Mouse (Mus musculus): ENCODE measurements around the gene Ncdn.

Gene Ncdn

DNA sequence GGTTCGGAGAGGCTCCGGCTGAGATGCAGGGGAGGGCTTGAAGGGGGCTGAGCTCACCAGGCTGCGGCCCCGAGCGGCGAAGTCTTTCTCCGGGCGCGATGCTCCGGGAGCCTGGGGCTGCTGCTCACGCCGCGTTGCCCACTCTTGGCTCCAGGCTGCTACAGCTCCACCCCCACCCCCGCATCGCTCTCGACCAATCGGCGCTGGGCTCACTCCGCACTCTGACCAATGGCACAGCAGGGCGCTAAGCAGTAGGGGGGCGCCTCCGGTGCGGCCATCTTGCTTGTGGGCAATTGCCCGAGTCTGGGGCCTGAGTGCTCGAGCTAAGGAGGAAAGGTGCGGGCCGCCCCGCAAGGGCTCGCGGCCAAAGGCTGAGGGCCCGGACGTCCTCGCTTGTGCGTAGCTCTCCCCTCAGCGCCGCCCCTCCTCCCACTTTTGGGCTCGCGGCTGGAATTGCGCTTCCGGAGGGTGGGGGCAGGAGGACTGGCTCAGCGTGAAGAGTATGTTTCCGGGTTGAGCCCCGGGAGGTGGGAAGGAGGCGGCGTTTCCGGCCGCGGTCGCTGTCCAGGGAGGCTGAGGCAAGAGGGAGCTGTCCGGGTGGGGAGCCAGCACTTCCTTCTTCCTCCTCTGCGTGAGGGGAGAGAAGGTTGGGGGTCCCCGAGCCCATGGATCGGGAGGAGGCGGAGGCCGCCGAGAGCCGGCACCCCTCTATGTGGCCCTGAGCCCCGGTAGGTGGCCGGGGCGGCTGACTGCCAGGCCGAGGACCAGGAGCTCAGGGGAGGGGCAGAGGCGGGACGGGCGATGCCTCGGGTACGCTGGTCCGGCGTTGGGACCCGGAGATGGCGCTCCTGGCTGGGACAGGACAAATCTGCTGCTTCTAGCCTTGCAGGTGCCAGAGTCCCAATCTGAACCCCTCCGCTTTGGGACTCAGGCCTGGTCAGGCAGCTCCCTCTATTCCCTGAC lies at the start of gene Ncdn, which contains the start of gene AU040320:
Gene Ncdn (minus strand): TSS at position 171 of the 963 bp plus-strand sequence.
Gene AU040320 (plus strand): TSS at position 277 of the 963 bp plus-strand sequence.
- peak; percentile 96 to 98 for DNase-seq (ENCODE audit: low spot score in 2 of 2)

DNA sequence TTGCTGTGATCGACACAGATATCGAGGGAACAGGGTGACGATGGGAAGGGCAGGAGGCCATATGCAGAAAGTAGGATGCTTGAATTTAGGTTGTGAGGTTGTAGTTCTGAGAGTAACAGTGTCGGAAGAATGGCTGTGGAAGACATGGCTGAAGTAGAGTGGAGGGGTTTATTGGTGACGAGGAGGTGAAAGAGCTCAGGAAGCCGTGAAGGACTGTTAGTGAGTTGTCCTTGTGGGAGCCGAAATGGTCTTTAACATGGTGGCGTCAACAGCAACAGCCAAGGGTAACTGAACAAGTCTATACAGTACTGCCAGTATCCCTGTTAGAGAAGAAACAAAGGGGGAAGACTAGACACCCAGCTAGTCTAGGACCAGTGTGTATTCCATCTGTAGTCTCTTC lies 48.9 kb upstream of the Ncdn start:
- no peak for DNase-seq (ENCODE audit: low spot score in 2 of 2)

DNA sequence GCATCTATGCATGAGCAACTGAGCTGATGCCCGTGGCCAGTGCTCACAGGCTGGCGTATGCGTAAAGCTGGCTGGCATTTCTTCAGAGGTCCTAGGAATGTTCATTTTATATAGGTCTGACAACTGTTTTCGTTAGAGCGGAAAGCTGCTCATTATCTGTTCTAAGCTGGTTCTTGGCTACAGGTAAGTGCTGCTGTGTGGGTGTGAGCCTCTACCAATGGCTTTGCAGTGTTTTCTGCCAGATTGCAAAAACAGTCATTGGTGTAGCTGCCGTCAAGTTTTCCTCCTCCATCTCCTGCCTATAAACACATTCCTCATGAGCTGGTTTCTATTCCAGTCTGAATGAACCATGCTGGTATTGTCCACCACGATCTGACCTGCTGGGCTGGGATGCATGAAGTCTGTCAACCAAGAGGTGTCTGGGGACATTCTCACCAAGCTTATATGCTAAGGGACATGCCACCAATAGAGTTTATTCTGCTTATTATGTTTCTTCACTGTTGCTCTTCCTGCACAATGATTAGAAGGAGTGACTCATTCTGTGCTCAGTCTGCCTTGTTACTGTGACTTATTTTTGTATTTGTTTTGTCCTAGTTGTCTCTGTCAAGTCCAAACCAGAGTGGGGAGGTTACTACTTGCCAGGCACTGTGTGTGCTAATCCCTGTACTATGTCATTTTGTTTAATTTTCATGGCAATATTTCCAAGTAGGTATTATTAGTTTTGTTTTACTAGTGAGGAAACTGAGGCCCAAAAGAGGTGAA lies 39.3 kb upstream of the Ncdn start:
- DNase-seq (ENCODE audit: low spot score in 2 of 2): no peak

DNA sequence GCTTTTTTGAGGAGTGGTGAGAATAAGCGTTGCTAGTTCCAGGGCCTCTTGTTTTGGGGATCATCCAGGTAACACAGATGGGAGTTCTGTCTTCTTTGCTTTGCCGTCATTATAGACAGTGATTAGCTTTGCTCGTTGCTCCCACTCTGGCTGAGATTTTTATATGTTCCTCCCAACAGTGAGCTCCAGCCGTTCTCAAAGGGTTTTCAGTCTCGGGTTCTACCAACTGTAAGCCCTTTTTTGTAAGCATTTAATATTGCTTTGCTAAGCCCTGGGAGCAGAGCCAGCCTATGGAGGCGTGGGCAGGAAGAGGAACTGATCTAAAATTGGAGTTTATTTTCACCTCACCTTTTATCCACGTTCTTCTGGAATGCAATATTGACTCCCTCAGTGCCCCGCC lies 29.8 kb upstream of the Ncdn start:
- DNase-seq (ENCODE audit: low spot score in 2 of 2): no peak

DNA sequence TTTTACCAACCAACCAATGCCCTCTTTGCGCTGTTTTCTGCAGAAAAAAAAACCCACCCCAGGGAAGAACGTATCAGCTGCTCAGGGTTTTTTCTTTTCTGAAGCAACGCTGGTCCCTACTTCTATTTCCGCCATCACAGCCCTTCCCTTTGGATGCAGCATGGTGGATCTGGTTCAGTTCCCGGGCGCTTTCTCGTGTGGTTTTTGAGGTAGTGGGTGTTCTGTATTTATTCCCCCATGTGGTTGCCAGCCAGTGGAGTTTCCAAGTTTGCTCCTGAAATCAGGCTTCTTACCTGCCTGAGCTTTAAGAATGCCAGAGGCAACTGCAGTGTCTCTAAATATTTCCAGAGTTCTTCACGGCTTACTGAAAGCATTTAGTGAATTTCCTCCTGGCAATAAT lies 29.3 kb upstream of the Ncdn start:
- no peak for DNase-seq (ENCODE audit: low spot score in 2 of 2)

DNA sequence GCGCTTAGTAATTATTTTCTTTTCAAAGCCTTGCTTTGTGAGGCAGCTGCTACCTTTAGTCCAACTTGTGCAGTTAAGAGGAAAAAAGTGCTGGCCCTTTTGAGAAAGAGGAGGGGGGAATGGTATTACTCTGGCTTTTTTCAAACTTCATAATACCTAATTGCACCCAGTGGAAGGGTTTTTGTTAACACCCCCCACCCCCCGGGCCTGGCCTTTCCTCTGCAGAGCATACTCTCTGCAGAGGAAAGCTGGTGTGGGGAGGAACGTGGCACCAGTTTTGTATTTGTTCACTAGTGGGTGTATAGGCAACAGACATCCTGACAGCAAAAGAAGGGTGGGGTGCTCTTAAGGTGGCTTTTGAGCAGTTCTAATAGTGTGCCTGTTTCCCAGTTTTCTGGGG lies 28.6 kb upstream of the Ncdn start:
- no peak for DNase-seq (ENCODE audit: low spot score in 2 of 2)

DNA sequence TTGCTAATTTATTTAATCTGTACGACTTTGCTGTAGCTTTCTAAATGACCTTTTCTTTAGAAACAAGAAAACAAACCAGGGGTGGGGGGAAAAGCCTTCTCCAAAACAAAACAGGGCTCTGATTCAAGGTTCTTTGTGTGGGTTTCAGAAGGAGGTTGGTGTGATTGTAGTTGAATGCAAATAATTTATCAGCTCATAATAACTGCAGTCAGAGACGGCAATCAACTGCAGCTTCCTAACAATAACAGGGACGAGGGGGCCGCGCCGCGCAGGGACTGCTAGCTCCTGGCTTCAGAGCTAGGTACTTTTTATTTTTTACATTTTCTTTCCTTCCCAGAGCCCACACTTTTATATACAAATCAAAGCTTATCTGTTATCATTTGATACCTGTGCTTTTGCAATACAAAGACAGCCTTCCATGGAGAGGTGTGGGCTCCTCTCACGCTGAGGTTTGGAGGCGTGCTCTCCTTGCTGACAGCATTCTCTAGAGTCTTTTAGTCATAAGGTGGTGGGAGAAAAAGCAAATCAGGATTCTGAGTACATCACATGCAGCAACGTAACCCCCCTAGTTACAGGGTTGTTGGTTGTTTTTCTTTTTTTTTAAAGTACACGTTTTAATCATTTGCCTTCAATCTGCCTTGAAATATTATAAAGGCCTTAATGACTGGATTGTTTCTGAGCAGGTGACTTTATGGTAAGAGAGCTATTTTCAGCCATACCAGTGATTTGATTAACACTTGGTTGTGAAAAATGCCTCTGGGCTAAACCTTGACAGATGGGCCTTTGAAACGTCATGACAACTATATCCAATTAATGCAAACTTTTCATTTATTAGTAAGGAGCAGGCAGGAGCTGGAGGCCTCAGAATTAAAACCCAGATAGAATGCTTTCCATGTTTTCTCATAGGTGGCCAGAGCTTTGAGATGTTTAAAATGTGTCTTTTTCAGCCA lies 26.9 kb upstream of the Ncdn start:
- DNase-seq (ENCODE audit: low spot score in 2 of 2): no peak

DNA sequence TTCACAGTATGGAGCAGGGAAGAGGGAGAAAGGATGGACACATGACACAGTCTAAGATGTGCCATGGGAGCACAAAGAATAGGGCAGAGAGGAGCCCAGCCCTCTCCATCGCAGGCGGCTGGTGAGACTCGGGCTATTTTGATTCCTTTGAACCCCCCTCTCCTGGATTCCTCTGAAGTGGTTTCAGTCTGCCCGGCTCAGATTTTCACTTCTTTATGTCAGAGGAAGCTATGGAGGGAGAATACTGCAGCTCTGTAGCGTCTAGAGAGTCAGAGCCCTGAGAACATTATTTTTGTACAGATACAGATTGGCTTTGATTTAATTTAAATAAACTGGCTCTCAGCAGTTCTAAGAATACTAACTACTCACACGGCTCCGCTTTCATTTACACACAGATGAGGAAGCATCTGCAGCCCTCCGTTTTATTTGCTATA lies 25.9 kb upstream of the Ncdn start:
- no peak for DNase-seq (ENCODE audit: low spot score in 2 of 2)

DNA sequence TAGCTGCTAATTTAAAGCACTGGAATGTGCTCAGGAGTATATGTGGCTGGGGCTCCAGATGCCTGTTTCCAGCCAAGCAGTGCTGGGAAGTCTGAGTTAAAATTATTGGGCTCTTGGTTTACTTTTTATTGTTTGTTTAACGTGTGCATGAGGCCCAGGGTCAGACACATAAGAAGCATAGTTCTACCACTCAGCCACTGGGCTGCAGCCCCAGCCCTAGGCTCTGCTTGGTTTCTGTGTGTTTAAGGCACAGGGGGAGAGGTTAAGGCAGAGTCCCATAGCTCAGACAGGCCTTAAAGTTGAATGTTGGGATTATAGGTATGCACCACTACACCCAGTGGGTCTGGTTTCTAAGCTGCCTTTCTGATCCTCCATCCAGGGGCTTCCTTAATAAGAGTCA lies 21.9 kb upstream of the Ncdn start:
- DNase-seq (ENCODE audit: low spot score in 2 of 2): no peak

DNA sequence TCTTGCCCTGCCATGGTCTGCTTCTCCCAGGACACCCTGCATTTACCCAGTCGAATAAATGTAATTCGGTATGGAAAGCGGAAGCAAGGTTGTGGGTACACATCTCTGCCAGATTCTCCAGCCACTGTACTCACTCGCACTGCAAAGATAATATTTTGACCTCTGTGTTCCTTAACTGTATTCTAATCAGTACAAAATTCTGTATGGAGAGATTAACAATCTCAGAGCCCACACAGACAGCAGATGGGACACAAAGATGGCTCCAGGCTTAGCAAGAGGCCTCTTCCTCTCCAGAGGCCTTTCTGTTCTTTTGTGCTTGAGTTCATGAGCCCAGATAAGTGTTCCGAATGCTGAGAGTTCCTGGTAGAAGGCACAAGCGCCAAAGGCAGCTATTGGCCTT lies 20.6 kb upstream of the Ncdn start:
- DNase-seq (ENCODE audit: low spot score in 2 of 2): no peak

DNA sequence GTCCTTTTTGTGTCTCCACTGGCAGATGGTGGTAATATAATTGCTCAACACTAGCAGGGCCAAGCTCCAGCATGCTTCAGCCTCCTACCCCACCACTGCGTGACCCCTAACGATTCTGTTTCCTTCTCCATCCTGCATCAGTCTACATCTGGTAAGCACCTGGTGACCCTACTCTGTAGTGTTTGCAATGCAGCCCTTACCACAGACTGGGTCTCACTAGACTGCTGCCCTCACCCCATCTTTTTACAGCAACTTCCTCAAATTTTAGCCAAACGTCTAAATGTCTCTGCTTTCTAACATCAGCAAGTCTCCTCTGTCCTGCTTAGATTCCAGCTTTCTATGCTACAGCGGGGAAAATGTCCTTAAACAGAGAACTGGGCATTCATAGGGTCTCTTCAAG lies 17.6 kb upstream of the Ncdn start:
- no peak for DNase-seq (ENCODE audit: low spot score in 2 of 2)

DNA sequence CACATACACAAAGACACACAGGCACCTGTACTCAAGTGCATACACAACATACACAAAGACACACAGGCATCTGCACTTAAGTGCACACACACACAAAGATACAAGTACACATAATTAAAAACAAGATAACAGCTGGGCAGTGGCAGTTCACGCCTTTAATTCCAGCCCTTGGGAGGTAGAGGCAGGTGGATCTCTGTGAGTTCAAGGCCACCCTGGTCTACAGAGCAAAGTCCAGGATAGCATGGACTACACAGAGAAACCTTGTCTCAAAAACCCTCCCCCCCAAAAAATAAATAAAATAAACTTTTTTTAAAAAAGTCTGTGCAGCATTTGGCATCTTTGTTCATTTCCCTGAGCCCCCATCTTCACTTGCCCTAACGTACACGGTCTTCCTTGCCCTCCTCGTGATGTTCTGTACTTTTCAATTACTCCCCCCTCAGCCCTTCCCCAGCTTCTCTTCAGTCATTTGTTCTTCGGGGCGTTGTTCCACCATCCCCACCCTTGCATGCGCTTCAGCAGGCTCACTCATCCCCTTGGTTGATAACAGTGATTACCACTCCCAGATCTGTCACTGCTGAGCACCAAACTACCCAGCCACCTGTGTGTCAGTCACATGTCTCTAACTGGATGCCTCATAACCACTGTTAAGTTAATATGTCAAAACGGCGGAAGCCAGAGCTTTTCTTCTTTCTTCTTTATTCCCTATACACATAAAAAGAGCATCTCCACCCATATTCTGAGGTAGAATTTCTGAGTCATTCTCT lies 16.7 kb upstream of the Ncdn start:
- DNase-seq (ENCODE audit: low spot score in 2 of 2): no peak

DNA sequence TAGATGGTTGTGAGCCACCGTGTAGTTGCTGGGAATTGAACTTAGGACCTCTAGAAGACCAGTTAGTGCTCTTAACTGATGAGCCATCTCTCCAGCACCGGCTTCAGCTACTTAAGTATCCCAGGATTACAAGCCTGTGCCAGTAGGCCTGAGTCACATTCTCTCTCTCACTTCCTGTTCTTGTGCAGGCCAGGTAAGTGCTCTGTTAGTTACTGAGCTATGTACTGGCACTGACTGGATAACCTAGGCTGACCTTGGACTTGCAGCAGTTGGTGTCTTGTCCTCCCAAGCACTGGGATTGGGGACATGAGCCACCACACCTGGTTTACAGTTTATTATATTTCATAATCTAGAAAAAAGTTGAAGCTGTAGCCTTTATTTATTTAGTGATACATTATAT lies 10.2 kb upstream of the Ncdn start:
- DNase-seq (ENCODE audit: low spot score in 2 of 2): no peak

DNA sequence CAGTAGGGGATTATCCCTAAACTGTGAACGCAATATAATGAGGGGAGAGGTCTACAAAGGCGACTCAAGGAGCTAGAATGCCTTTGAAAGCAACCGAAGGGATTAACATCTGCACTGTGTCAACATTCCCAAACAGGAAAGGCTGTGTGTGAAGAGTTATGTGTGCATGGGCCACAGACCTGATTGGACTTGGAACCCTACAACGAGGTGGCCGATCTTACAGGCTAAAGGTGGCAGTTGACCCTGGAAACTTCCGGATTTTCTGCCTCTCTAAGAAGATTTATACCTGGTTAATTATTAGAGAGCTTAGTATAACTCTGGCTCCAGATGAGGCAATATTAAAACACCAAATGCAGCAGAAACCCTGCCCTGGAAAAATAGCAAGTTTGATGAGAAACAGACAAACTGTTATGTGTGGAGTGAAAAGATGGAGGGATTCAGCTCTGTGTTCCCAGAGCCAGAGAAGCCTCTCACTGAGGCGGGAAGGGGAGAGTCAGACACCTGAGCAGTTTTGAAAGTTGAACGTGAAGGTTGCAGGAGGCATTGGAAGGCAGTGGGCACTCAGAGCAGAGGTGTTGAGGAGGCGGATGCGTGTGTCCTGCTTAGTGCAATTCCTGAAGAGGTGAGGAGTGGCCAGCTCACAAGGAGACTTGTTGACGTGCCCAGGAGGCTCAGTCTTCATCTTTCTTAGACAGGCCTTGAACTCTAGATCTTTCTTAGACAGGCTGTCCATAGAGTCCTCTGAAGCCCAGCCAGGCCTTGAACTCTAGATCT lies 9.5 kb upstream of the Ncdn start:
- no peak for DNase-seq (ENCODE audit: low spot score in 2 of 2)

DNA sequence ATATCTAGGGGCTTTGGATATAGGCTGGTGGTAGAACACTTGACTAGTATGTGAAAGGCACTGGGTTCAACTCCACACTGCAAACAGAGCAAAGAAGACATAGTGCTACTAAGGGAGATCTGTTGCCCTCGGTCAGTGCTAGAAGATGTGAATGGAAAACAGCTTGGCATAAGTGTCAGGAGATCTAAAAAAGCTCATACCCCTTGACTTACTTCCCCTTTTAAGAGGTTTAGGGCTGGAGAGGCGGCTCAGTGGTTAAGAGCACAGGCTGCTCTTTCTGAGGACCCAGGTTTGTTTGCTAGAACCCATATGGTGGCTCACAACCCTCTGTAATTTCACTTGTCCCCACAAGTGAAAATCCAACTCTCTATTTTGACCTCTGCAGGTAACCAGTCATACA lies 6.2 kb upstream of the Ncdn start:
- no peak for DNase-seq (ENCODE audit: low spot score in 2 of 2)

DNA sequence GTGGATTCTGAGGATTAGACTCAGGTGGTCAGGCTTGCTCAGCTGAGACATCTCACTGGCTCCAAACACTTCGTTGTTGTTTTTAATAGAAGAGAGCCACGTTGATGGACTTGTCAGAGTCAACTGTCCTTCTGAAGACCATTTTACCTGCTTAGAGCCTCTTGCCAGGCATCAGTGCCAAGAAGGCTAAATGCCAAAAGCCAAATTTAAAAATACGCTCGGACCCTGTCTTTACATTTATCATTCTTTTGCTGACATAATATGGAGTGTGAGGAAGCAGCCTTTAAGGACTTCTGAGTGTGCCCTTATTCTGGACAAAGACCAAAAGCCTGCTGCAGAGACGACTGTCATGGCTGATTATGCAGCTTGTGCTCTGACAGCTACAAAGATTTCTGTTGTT lies 5.1 kb upstream of the Ncdn start:
- DNase-seq (ENCODE audit: low spot score in 2 of 2): no peak

DNA sequence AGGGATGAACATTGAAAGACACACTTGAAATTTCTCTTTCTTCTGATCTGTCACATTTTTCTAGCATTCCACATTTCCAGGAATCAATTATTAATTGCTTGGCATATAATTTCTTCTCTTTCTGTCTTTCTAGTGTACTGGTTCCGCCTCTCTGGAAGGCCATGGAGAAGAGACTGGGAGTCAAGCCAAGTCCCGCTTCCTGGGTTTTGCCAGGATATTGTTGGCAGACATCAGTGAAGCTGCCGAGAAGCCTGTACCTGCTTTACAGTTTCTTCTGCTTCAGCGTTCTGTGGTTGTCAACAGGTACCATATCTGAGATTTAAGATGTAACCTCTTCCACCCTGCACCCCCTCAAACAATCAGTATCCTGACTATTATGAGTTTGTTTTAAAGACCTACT lies 3.5 kb upstream of the Ncdn start:
- DNase-seq (ENCODE audit: low spot score in 2 of 2): no peak

DNA sequence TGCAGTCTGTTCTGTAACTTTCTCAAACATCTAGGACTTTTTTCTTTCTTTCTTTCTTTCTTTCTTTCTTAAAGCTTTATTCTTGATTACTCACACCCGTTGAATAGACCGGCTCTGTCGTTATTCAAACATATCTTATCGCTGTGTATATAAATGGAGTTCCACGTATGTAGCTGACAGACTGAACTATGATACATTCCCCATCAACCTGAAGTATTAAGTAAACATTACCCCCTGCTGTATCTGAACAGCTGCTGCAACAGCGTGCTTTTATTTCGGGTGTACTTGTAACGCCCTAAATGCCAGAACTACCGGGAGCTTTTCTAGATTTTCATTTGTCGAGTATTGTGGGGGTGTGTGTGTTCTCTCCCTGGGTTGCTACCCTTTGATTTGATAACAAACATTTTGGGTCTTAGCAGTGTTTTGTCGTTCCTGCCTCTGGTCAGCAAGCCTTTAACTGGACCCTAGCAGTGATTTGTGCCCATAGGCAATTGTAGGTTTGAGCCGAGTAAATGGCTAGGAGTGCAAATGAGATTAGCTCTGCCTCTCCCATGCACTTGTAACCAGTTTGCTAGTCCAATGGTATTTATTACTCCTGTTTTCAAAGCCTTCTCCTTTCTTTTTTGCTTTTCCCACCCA lies 1.6 kb upstream of the Ncdn start:
- no peak for DNase-seq (ENCODE audit: low spot score in 2 of 2)

DNA sequence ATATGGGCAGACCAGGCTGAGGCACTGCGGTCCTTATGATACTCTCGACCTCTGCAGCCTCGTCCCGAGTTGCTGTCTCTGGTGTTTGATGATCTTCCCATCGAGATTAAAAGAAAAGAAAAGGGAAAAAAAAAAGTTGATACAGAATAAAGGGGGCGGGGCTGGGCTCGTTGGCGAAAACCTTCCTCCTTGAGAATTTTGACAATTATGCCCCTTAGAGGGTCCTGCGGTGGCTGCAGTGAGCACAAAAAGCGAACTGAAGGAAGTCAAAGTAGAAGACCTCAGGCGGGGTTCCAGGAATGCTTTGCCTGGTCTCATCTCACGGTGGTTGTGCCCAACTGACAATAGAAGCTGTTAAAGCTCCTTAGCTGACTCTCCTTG lies 983 bp upstream of the Ncdn start:
- DNase-seq (ENCODE audit: low spot score in 2 of 2): no peak
